Mouse (Mus musculus): Measurements from ENCODE around the gene Accsl.
A peak's percentile ranks its signal among the peaks of the same experiment; 100 is the strongest.

Gene Accsl

GRCm38 (mm10) chr2:93869107-93869600, at the start of gene Accsl:
Gene Accsl, minus strand, starts transcription at chr2:93869157.
- no peak for DNase-seq (ENCODE audit: low spot score in 2 of 2)

GRCm38 (mm10) chr2:93913552-93913951, 44.6 kb upstream of the Accsl start:
- no peak for DNase-seq (ENCODE audit: low spot score in 2 of 2)

- DNase-seq (ENCODE audit: low spot score in 2 of 2) = peak in 1 of 2 experiments; percentile 59
These were observed 43.0 kb upstream of the Accsl start for GRCm38 (mm10) chr2:93911942-93912341.

GRCm38 (mm10) chr2:93909716-93910115, 40.8 kb upstream of the Accsl start:
- peak in 1 of 2 experiments; percentile 36 for DNase-seq (ENCODE audit: low spot score in 2 of 2)

GRCm38 (mm10) chr2:93907519-93908294, 38.8 kb upstream of the Accsl start:
- DNase-seq (ENCODE audit: low spot score in 2 of 2) = no peak

- peak in 1 of 2 experiments; percentile 8 for DNase-seq (ENCODE audit: low spot score in 2 of 2)
These were observed 37.4 kb upstream of the Accsl start for GRCm38 (mm10) chr2:93906316-93906715.

GRCm38 (mm10) chr2:93903415-93903814, 34.5 kb upstream of the Accsl start:
- DNase-seq (ENCODE audit: low spot score in 2 of 2) = no peak

- no peak for DNase-seq (ENCODE audit: low spot score in 2 of 2)
These were observed 33.8 kb upstream of the Accsl start for GRCm38 (mm10) chr2:93902680-93903305.

- DNase-seq (ENCODE audit: low spot score in 2 of 2) = no peak
These were observed 30.7 kb upstream of the Accsl start for GRCm38 (mm10) chr2:93899397-93900380.

GRCm38 (mm10) chr2:93891611-93892280, 22.8 kb upstream of the Accsl start:
- no peak for DNase-seq (ENCODE audit: low spot score in 2 of 2)

GRCm38 (mm10) chr2:93890143-93890542, 21.2 kb upstream of the Accsl start:
- no peak for DNase-seq (ENCODE audit: low spot score in 2 of 2)

- no peak for DNase-seq (ENCODE audit: low spot score in 2 of 2)
These were observed 20.1 kb upstream of the Accsl start for GRCm38 (mm10) chr2:93889071-93889470.

- no peak for DNase-seq (ENCODE audit: low spot score in 2 of 2)
These were observed 19.4 kb upstream of the Accsl start for GRCm38 (mm10) chr2:93888366-93888765.

GRCm38 (mm10) chr2:93887273-93887672, 18.3 kb upstream of the Accsl start:
- DNase-seq (ENCODE audit: low spot score in 2 of 2) = no peak

GRCm38 (mm10) chr2:93886013-93886794, 17.2 kb upstream of the Accsl start:
- no peak for DNase-seq (ENCODE audit: low spot score in 2 of 2)

- DNase-seq (ENCODE audit: low spot score in 2 of 2) = no peak
These were observed 14.1 kb upstream of the Accsl start for GRCm38 (mm10) chr2:93883066-93883465.

- no peak for DNase-seq (ENCODE audit: low spot score in 2 of 2)
These were observed 12.8 kb upstream of the Accsl start for GRCm38 (mm10) chr2:93881640-93882367.

GRCm38 (mm10) chr2:93880981-93881380, 12.0 kb upstream of the Accsl start:
- no peak for DNase-seq (ENCODE audit: low spot score in 2 of 2)

GRCm38 (mm10) chr2:93880450-93880849, 11.5 kb upstream of the Accsl start:
- DNase-seq (ENCODE audit: low spot score in 2 of 2) = no peak

- DNase-seq (ENCODE audit: low spot score in 2 of 2) = no peak
These were observed 8.0 kb upstream of the Accsl start for GRCm38 (mm10) chr2:93877005-93877404.

Measured in urinary bladder, postnatal 36 days (tissue).